Mouse (Mus musculus) limb, embryonic 14.5 days (tissue): ENCODE data around the gene Ank3. TPM values are rescaled to one million over a fixed set of nuclear protein-coding genes. Genes with fewer than 3 reads are reported as not detected.
"Not testable (repeated sequence)": the region's sequence is repeated elsewhere in the genome, so short reads cannot be mapped to it uniquely, and the experiment has no call there.

Source experiments
- ATAC-seq: fragments of 200-750 bp; cut with Nextera tagmentation; 2 replicates; pipeline ENCODE4 v1.8.0; 2017; ENCODE audit warnings: low read depth, moderate number of reproducible peaks, moderate TSS enrichment; ENCODE audit not compliant: low FRiP score
- DNase-seq: peaks from one replicate; pipeline ENCODE4 v3.0.0-alpha.2; 2015; ENCODE audit warnings: low spot score
- H3K27ac ChIP-seq: fragments of 300-500 bp; sonication (generic); replicated peaks from 2 replicates; pipeline ENCODE4 v1.5.1; 2014; ENCODE audit warnings: low read depth, mild to moderate bottlenecking, low read length, moderate library complexity, mixed read lengths
- H3K27me3 ChIP-seq: fragments of 300-500 bp; sonication (generic); 2 replicates; pipeline ENCODE4 v1.6.1; 2014; ENCODE audit warnings: low read length, mixed read lengths; ENCODE audit not compliant: control insufficient read depth, insufficient read depth
- H3K36me3 ChIP-seq: fragments of 300-500 bp; sonication (generic); 2 replicates; pipeline ENCODE4 v1.6.1; 2014; ENCODE audit warnings: mild to moderate bottlenecking, low read length, moderate library complexity, mixed read lengths; ENCODE audit not compliant: control insufficient read depth, insufficient read depth
- H3K4me1 ChIP-seq: fragments of 300-500 bp; sonication (generic); 2 replicates; pipeline ENCODE4 v1.6.1; 2014; ENCODE audit warnings: antibody characterized with exemption, low read length, mixed read lengths; ENCODE audit not compliant: control insufficient read depth, insufficient read depth
- H3K4me2 ChIP-seq: fragments of 300-500 bp; sonication (generic); replicated peaks from 2 replicates; pipeline ENCODE4 v1.6.1; 2014; ENCODE audit warnings: low read depth, mild to moderate bottlenecking, low read length, moderate library complexity; ENCODE audit not compliant: severe bottlenecking
- H3K4me3 ChIP-seq: fragments of 300-500 bp; sonication (generic); replicated peaks from 2 replicates; pipeline ENCODE4 v1.5.1; 2014; ENCODE audit warnings: low read length
- H3K9ac ChIP-seq: fragments of 300-500 bp; sonication (generic); 2 replicates; pipeline ENCODE4 v1.6.1; 2014; ENCODE audit warnings: mild to moderate bottlenecking, low read depth, low read length, moderate library complexity; ENCODE audit not compliant: severe bottlenecking
- H3K9me3 ChIP-seq: fragments of 300-500 bp; sonication (generic); 2 replicates; pipeline ENCODE4 v1.6.1; 2016; ENCODE audit warnings: low read length; ENCODE audit not compliant: control insufficient read depth
- POLR2A ChIP-seq: fragments of 200-500 bp; IDR thresholded peaks from 2 replicates; pipeline ENCODE4 v1.8.0; 2012; ENCODE audit warnings: inconsistent platforms, mild to moderate bottlenecking, moderate library complexity, borderline replicate concordance; ENCODE audit not compliant: insufficient read depth, insufficient read length; ENCODE audit errors: extremely low read depth
- WGBS: fragments of 180-500 bp; shearing (Covaris S2); extraction: QIAGEN DNeasy Blood & Tissue Kit; methylation state at CpG from one replicate; pipeline ENCODE4 v1.1.7; 2014; 5-methylcytosine and 5-hydroxymethylcytosine counted together
- polyA plus RNA-seq, 2 experiments: library from polyadenylated mRNA; depleted of rRNA in 1 of 2; stranded (reverse) in 1 of 2; unstranded in 1 of 2; fragments of >200 nt; fragmentation: Nextera tagmentation in 1 of 2; extraction: Ambion mirVana in 1 of 2; gene quantifications; 2 replicates each; pipeline versions ENCODE4 v1.2.1 to v1.2.3; 2012 to 2014

The Ank3 gene
- polyA plus RNA-seq, 2 experiments, result 14.8 to 25.2 TPM

- WGBS, result 86% methylated on average over 3 of the region's 3 CpGs
- no peak overlapping the region for H3K27ac ChIP-seq
- no peak overlapping the region for H3K4me2 ChIP-seq
- DNase-seq (no peak), ATAC-seq (no peak)
- peaks cover 8% of the 10 kb centered on the region for H3K36me3 ChIP-seq
- no peaks in the 10 kb centered on the region for H3K9me3 ChIP-seq
- TF ChIP-seq POLR2A, result no peak
- H3K27me3 ChIP-seq, result no peaks in the 10 kb centered on the region
- H3K4me1 ChIP-seq, result no peaks in the 10 kb centered on the region
- no peak overlapping the region for H3K4me3 ChIP-seq
- H3K9ac ChIP-seq, result no peak overlapping the region
Observed at GRCm38 (mm10) chr10:69899788-69900187, 501.2 kb downstream of the Ank3 start.

GRCm38 (mm10) chr10:69902024-69902423, 503.5 kb downstream of the Ank3 start:
- Histone ChIP-seq H3K36me3 (peaks cover 8% of the 10 kb centered on the region), H3K4me2 (no peak overlapping the region), H3K27me3 (no peaks in the 10 kb centered on the region), H3K9me3 (no peaks in the 10 kb centered on the region), H3K27ac (no peak overlapping the region), H3K9ac (no peak overlapping the region), H3K4me1 (no peaks in the 10 kb centered on the region), H3K4me3 (no peak overlapping the region)
- ATAC-seq (no peak), DNase-seq (no peak)
- WGBS, result 76% methylated on average over 6 of the region's 6 CpGs
- no peak for TF ChIP-seq POLR2A

- DNase-seq, result no peak
- no peaks in the 10 kb centered on the region for H3K27me3 ChIP-seq
- WGBS, result 54% methylated on average over 10 of the region's 10 CpGs
- H3K4me1 ChIP-seq, result no peaks in the 10 kb centered on the region
- no peak overlapping the region for H3K27ac ChIP-seq
- H3K36me3 ChIP-seq, result peaks cover 5% of the 10 kb centered on the region; the same call in 1 of the 2 replicates
- H3K4me2 ChIP-seq, result no peak overlapping the region
- H3K9ac ChIP-seq, result no peak overlapping the region
- H3K9me3 ChIP-seq, result no peaks in the 10 kb centered on the region
- TF ChIP-seq POLR2A, result no peak
- no peak for ATAC-seq
- H3K4me3 ChIP-seq, result no peak overlapping the region
Observed at GRCm38 (mm10) chr10:69904321-69904720, 505.7 kb downstream of the Ank3 start.

GRCm38 (mm10) chr10:69907795-69908764, 509.5 kb downstream of the Ank3 start:
- WGBS, result 51% methylated on average over 12 of the region's 12 CpGs
- no peak for TF ChIP-seq POLR2A
- Histone ChIP-seq H3K27ac (no peak overlapping the region), H3K4me1 (no peaks in the 10 kb centered on the region), H3K4me3 (no peak overlapping the region), H3K9me3 (no peaks in the 10 kb centered on the region), H3K4me2 (no peak overlapping the region), H3K9ac (no peak overlapping the region), H3K27me3 (no peaks in the 10 kb centered on the region), H3K36me3 (no peaks in the 10 kb centered on the region)
- ATAC-seq (no peak), DNase-seq (no peak)

- Histone ChIP-seq H3K4me1 (no peaks in the 10 kb centered on the region), H3K9me3 (no peaks in the 10 kb centered on the region), H3K4me2 (no peak overlapping the region), H3K9ac (no peak overlapping the region), H3K27me3 (no peaks in the 10 kb centered on the region), H3K4me3 (no peak overlapping the region), H3K36me3 (no peaks in the 10 kb centered on the region), H3K27ac (no peak overlapping the region)
- ATAC-seq, result no peak
- WGBS, result 87% methylated on average over 4 of the region's 4 CpGs
- no peak for TF ChIP-seq POLR2A
- no peak for DNase-seq
Observed at GRCm38 (mm10) chr10:69909856-69910255, 511.3 kb downstream of the Ank3 start.

GRCm38 (mm10) chr10:69910304-69910703, 511.7 kb downstream of the Ank3 start:
- WGBS, result 16% methylated on average over 5 of the region's 6 CpGs
- not testable (repeated sequence) for H3K4me1 ChIP-seq, H3K27me3 ChIP-seq, H3K4me2 ChIP-seq, H3K4me3 ChIP-seq, H3K9me3 ChIP-seq, ATAC-seq, H3K9ac ChIP-seq, H3K36me3 ChIP-seq, DNase-seq, H3K27ac ChIP-seq

GRCm38 (mm10) chr10:69910726-69911125, 512.2 kb downstream of the Ank3 start:
- 34% methylated on average over 6 of the region's 7 CpGs for WGBS
- H3K9ac ChIP-seq, ATAC-seq, H3K9me3 ChIP-seq, H3K27ac ChIP-seq, H3K36me3 ChIP-seq, H3K4me3 ChIP-seq, H3K27me3 ChIP-seq, H3K4me1 ChIP-seq, DNase-seq, H3K4me2 ChIP-seq: not testable (repeated sequence)
